Mouse (Mus musculus) liver, embryonic 14.5 days (tissue): ENCODE measurements around the gene Tent4a. TPM values are rescaled to one million over a fixed set of nuclear protein-coding genes. Genes with fewer than 3 reads are reported as not detected.
A peak's percentile ranks its signal among the peaks of the same experiment; 100 is the strongest.

Source experiments
- ATAC-seq: fragments of 200-750 bp; cut with Nextera tagmentation; 2 replicates; pipeline ENCODE4 v1.8.0; 2017; ENCODE audit warnings: moderate number of reproducible peaks, mild to moderate bottlenecking, moderate library complexity; ENCODE audit not compliant: insufficient read depth
- DNase-seq, 3 experiments: peaks; one replicate each; pipeline ENCODE4 v3.0.0-alpha.2; 2012 to 2013; ENCODE audit warnings: low read depth in 3 of 3, low spot score in 3 of 3
- H3K27ac ChIP-seq: fragments of 300-500 bp; sonication (generic); 2 replicates; pipeline ENCODE4 v1.5.1; 2014; ENCODE audit warnings: moderate library complexity, mild to moderate bottlenecking, control low read depth, inconsistent platforms
- H3K27me3 ChIP-seq: fragments of 300-500 bp; sonication (generic); 2 replicates; pipeline ENCODE4 v1.6.1; 2014; ENCODE audit warnings: mild to moderate bottlenecking, low read length, moderate library complexity; ENCODE audit not compliant: control insufficient read depth, insufficient read depth
- H3K36me3 ChIP-seq: fragments of 300-500 bp; sonication (generic); replicated peaks from 2 replicates; pipeline ENCODE4 v1.6.1; 2014; ENCODE audit warnings: low read depth; ENCODE audit not compliant: control insufficient read depth, insufficient read depth
- H3K4me1 ChIP-seq, 2 experiments: fragments of 200-500 bp in 1 of 2; fragments of 300-500 bp in 1 of 2; sonication (generic) in 1 of 2; replicated peaks; 2 replicates each; pipeline ENCODE4 v1.6.1; 2012 to 2014; ENCODE audit warnings: antibody characterized with exemption in 1 of 2, inconsistent platforms in 1 of 2, low read length in 1 of 2; ENCODE audit not compliant: control insufficient read depth in 2 of 2, insufficient read depth in 2 of 2
- H3K4me2 ChIP-seq: fragments of 300-500 bp; sonication (generic); 2 replicates; pipeline ENCODE4 v1.6.1; 2014; ENCODE audit warnings: low read depth, mild to moderate bottlenecking, control low read depth, moderate library complexity
- H3K4me3 ChIP-seq, 2 experiments: fragments of 200-500 bp in 1 of 2; fragments of 300-500 bp in 1 of 2; sonication (generic) in 1 of 2; 2 replicates each; pipeline ENCODE4 v1.5.1; 2012 to 2014; ENCODE audit warnings: low read depth in 2 of 2, low read length in 2 of 2, mild to moderate bottlenecking in 2 of 2, control low read depth in 1 of 2, inconsistent platforms in 1 of 2, moderate library complexity in 1 of 2; ENCODE audit not compliant: insufficient read depth in 1 of 2
- H3K9ac ChIP-seq: fragments of 300-500 bp; sonication (generic); replicated peaks from 2 replicates; pipeline ENCODE4 v1.6.1; 2014; ENCODE audit warnings: mild to moderate bottlenecking, control low read depth, moderate library complexity
- H3K9me3 ChIP-seq: fragments of 300-500 bp; sonication (generic); 2 replicates; pipeline ENCODE4 v1.6.1; 2016; ENCODE audit warnings: low read length, mixed read lengths; ENCODE audit not compliant: control insufficient read depth
- CTCF ChIP-seq: IDR thresholded peaks from 2 replicates; pipeline ENCODE4 v1.5.1; 2016; ENCODE audit warnings: antibody characterized with exemption, low read depth, control low read depth
- EP300 ChIP-seq: IDR thresholded peaks from 2 replicates; pipeline ENCODE4 v1.6.1; 2016; ENCODE audit warnings: antibody characterized with exemption, low read depth
- WGBS: fragments of 180-500 bp; shearing (Covaris S2); extraction: QIAGEN DNeasy Blood & Tissue Kit; methylation state at CpG from one replicate; pipeline ENCODE4 v1.1.7; 2014; ENCODE audit not compliant: insufficient replicate concordance; 5-methylcytosine and 5-hydroxymethylcytosine counted together
- polyA plus RNA-seq, 2 experiments: library from polyadenylated mRNA; depleted of rRNA in 1 of 2; stranded (reverse) in 1 of 2; unstranded in 1 of 2; fragments of >200 nt; fragmentation: Nextera tagmentation in 1 of 2; extraction: Ambion mirVana in 1 of 2; gene quantifications; 2 replicates each; pipeline versions ENCODE4 v1.2.1 to v1.2.3; 2012 to 2014

Tent4a gene
- polyA plus RNA-seq, 2 experiments = 2.3 to 6.3 TPM

DNA sequence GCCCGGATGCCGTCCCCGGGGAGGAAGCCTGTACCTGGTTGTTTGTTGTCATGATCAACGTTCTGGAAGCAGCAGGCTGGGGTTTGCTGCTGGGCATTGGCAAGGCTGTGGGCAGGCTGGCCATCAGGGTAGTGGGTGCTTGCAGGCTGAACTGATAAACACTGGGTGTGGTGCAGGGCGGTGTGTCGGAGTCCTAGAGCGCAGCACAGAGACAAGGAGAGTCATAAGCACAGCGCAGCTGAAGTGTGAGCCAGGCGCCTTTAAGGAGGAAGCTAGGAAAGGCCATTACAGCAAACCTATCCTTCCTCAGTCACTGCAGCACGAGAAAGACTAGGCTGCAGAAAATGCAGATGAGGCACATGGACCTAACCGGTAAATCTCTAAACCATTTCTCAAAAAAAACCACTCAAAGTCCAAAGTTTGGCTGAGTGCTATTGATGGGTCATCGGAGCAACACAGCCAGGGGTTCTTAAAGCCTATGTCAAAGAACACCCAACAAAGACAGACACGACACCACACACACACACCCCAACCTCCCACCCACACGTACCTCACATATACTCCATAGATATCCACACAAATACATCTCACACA, 32.2 kb downstream of the Tent4a start:
- H3K27me3 ChIP-seq = no peaks in the 10 kb centered on the region
- no peak for TF ChIP-seq EP300
- no peak for TF ChIP-seq CTCF
- no peak overlapping the region for H3K4me3 ChIP-seq
- no peaks in the 10 kb centered on the region for H3K9me3 ChIP-seq
- 49% methylated on average over 14 of the region's 14 CpGs for WGBS
- peaks cover 8 to 26% of the 10 kb centered on the region in 2 experiments; a peak in 3 of 4 replicates for H3K4me1 ChIP-seq
- ATAC-seq (peak; percentile 58), DNase-seq (peak in 1 of 3 experiments; percentile 27)
- H3K9ac ChIP-seq = 0 out of 2 replicates have a peak overlapping the region, but pooled peaks have one; percentile 13
- H3K4me2 ChIP-seq = 0 out of 2 replicates have a peak overlapping the region, but pooled peaks have one; percentile 5
- peaks cover 57% of the 10 kb centered on the region for H3K36me3 ChIP-seq
- no peak overlapping the region for H3K27ac ChIP-seq

DNA sequence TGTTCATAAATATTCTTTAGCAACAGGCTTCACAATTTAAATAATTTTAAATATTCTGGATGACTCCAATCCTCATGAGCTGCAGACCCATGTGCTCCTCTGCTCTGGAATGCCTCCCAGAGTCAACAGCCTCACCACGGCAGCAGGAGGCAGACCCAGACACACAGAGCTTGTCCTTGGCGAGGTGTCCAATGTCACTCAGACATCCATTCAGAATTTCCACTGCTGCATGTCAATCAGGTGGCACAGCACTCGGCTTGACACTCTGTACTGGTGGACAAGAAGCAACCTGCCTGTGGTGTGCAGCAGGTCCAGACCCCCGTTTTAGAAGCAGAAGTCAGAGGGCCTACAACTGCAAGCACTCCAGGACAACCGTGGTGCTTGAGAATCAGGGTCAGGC, 36.1 kb downstream of the Tent4a start:
- no peak overlapping the region for H3K27ac ChIP-seq
- DNase-seq = no peak
- no peak overlapping the region for H3K4me2 ChIP-seq
- WGBS = 81% methylated on average over 5 of the region's 5 CpGs
- ATAC-seq = no peak
- peaks cover 8 to 13% of the 10 kb centered on the region in 2 experiments; a peak in 3 of 4 replicates for H3K4me1 ChIP-seq
- peaks cover 36% of the 10 kb centered on the region for H3K36me3 ChIP-seq
- no peak overlapping the region for H3K4me3 ChIP-seq
- TF ChIP-seq CTCF = no peak
- TF ChIP-seq EP300 = no peak
- H3K9ac ChIP-seq = no peak overlapping the region
- no peaks in the 10 kb centered on the region for H3K27me3 ChIP-seq
- H3K9me3 ChIP-seq = no peaks in the 10 kb centered on the region

DNA sequence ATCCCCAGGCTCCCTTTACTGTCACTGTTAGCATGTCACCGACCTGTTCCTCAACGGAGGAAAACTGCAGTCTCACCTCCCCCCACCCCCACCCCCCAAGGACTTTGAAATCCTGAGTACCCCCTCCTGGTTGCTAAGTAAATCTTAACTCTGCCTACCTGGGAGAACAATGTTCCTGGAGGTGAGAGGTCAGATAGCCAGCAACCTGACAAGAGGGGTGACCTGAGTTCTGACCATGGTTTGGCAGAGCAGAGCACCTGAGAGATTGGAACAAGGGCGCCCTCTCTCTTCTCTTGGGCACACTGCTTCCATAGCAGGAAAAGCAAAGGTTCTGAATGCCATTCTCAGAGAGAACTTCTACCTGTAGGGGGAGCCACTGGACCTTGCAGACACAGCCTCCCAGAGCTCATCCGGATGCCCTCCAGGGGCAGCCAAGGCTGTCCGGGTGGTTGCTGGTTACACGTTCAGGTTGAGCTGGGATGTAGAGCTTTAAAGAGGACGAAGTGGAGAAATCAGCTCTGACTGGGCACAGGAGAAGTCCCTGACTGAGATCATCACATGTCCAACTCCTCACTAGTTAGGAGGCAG, 41.4 kb downstream of the Tent4a start:
- Histone ChIP-seq H3K4me3 (no peak overlapping the region), H3K27me3 (peaks cover 4% of the 10 kb centered on the region), H3K9me3 (no peaks in the 10 kb centered on the region), H3K27ac (no peak overlapping the region), H3K4me2 (no peak overlapping the region), H3K4me1 (peaks cover 0 to 1% of the 10 kb centered on the region in 2 experiments; a peak in 2 of 4 replicates), H3K36me3 (peaks cover under 1% of the 10 kb centered on the region), H3K9ac (no peak overlapping the region)
- ATAC-seq = peak; percentile 56; the same call in 1 of the 2 replicates
- TF ChIP-seq CTCF (peak; percentile 87), EP300 (no peak)
- WGBS = 22% methylated on average over 7 of the region's 7 CpGs
- peak; percentile 48 to 54 (median 53) for DNase-seq

DNA sequence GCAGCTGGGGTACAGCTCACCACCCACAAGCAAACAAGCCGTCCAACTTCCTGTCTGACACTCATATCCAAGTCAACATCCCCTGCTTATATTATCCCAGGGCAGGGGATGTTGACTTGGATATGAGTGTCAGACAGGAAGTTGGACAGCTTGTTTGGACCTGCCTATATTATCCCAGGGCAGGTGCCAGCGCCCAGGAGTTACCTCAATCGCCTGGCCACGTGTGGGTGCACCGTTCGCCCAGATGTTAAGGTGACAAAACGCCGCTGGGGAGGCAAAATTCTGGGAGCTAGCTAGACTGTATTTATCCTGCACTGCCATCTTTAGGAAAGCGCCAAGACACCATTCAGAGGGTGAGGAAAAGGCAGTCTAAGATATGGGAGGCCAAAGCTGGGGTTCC, 44.6 kb downstream of the Tent4a start:
- no peak for DNase-seq
- no peak overlapping the region for H3K4me2 ChIP-seq
- WGBS = 62% methylated on average over 9 of the region's 9 CpGs
- no peak for TF ChIP-seq CTCF
- no peak overlapping the region for H3K4me3 ChIP-seq
- H3K27ac ChIP-seq = no peak overlapping the region
- H3K9ac ChIP-seq = no peak overlapping the region
- H3K9me3 ChIP-seq = no peaks in the 10 kb centered on the region
- H3K27me3 ChIP-seq = peaks cover 19% of the 10 kb centered on the region
- ATAC-seq = no peak
- peaks cover 0 to 1% of the 10 kb centered on the region in 2 experiments; a peak in 2 of 4 replicates for H3K4me1 ChIP-seq
- no peaks in the 10 kb centered on the region for H3K36me3 ChIP-seq

DNA sequence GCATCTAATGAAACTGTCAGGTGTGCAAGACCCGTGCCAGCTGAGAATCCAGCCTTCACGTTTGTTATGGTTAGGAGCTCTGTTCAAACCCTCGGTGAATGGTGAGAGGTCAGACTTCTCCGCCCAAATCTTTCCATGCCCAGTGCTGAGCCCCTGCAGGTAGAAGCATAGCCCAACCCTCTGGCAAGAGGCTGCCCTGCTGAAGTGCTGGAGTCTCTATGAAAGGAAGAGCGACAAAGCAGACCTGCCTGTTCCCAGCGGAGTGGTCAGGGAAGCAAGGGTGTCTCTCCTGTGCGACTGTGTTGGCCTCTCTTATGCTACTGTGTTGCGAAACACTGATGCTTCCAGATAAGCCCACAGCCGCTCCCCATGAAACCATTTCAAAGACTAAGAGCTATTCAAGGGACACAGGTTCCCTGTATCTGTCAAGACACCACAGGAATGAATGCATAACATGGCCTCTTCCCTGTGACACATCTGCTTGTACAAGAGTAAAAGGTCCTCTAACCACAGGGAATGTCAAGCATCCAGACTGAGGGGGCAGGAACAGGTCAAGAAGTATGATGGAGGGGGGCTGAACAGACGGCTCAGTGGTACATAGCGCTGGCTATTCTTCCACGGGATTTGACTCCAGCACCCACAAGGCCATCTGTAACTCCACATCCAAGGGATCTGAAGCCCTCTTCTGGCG, 45.7 kb downstream of the Tent4a start:
- no peak for DNase-seq
- Histone ChIP-seq H3K36me3 (no peaks in the 10 kb centered on the region), H3K4me1 (peaks cover 0 to 1% of the 10 kb centered on the region in 2 experiments; a peak in 2 of 4 replicates), H3K27ac (no peak overlapping the region), H3K9ac (no peak overlapping the region), H3K9me3 (no peaks in the 10 kb centered on the region), H3K4me3 (no peak overlapping the region), H3K27me3 (peaks cover 23% of the 10 kb centered on the region), H3K4me2 (peak overlapping the region; percentile 13; the same call in 1 of the 2 replicates)
- ATAC-seq = no peak
- 20% methylated on average over 13 of the region's 13 CpGs for WGBS
- TF ChIP-seq CTCF (no peak), EP300 (no peak)
